Mouse (Mus musculus) left cerebral cortex, postnatal 25 days (tissue): Measurements from ENCODE around the gene Tbc1d4. TPM values are rescaled to one million over a fixed set of nuclear protein-coding genes. Genes with fewer than 3 reads are reported as not detected.

Source experiments
- DNase-seq, 2 experiments: peaks; one replicate each; pipeline ENCODE4 v3.0.0; 2022; ENCODE audit warnings: low spot score in 2 of 2, mixed read lengths in 1 of 2
- intact Hi-C: fragments of 180-260 bp; cut with DNase I; formaldehyde crosslinking; loops from one replicate; pipeline ENCODE4 v1.15.1; 2025
- total RNA-seq, 2 experiments: library from RNA; stranded (reverse); gene quantifications; 2 replicates each; pipeline ENCODE4 v1.2.3; 2021

Gene Tbc1d4
- total RNA-seq = 10 to 100 TPM in 1 of 2 experiments, 1 to 10 TPM in 1; 7.2 to 10.4 TPM

DNA sequence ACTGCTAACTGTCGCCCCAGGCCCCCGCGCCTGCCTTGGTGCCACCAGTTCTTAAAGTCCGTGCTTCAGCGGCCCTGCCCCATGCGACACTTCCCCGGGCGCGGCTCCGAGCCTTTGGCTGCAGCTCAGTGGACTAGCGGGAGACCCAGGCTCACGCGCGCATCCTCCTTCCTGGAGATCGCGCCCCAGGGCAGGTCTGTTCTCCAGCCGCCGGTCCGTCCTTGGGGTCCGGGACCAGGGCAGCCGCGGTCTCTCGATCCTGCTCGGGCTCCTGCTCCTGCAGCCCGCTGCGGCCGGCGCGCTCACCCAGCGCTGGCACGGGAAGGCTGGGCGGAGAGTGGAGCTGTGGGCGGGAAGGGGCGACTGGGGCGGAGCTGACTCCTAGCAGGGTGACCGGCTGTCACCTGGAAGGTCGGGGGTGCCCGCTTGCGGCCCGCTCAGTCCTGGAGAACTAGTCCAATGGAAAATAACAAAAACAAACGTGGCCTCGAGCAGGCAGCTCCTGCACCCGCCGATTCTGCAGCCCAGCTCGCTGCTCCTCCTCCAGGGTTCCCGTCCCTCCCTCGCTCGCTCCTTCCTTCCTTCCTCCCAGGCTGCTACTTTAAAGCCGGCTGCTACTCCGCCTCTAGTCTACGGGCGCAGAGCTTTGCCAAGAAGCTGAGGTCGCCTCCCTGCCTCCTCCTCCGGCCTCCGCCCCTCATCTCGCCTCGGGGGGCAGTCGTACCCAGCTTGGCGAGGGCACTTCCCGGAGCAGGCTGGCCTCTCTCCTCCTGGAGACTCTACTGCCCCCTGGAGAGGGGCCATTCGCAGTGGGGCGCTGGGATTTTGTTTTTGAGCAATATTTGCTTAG is at the start of gene Tbc1d4:
TSS of gene Tbc1d4 (minus strand) at position 673 of the 850 bp plus-strand sequence.
- intact Hi-C loops = loop anchor here (2.0 kb wide), 1 partner anchor 92 kb away; no protein-coding TSS in a partner anchor
- DNase-seq = peak; percentile 64 to 70

- intact Hi-C loops = no loop called here
- no peak for DNase-seq
Measured at GRCm38 (mm10) chr14:101656307-101656706, 47.3 kb upstream of the Tbc1d4 start.

DNA sequence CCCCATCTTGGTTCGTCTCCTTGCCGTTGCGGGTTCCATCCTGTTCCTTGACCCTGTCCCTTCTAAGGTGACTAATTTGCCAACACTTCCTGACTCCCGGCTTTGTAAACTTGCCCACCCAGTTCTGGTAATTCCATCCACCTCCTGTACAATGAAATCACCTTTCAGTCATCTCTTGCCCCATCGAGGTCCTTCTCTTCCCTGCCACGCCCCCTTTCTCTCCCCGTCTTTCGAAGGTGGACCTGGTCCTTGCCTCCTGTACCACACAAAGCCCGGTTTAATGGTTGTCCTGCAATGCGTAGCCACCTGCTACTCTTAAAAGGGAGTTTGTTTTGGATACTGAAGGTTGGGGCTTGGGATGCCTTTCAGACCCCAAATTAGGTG is 45.5 kb upstream of the Tbc1d4 start:
- intact Hi-C loops = loop anchor here (5.0 kb wide), 1 partner anchor 137 kb away; no protein-coding TSS in a partner anchor
- DNase-seq = no peak

DNA sequence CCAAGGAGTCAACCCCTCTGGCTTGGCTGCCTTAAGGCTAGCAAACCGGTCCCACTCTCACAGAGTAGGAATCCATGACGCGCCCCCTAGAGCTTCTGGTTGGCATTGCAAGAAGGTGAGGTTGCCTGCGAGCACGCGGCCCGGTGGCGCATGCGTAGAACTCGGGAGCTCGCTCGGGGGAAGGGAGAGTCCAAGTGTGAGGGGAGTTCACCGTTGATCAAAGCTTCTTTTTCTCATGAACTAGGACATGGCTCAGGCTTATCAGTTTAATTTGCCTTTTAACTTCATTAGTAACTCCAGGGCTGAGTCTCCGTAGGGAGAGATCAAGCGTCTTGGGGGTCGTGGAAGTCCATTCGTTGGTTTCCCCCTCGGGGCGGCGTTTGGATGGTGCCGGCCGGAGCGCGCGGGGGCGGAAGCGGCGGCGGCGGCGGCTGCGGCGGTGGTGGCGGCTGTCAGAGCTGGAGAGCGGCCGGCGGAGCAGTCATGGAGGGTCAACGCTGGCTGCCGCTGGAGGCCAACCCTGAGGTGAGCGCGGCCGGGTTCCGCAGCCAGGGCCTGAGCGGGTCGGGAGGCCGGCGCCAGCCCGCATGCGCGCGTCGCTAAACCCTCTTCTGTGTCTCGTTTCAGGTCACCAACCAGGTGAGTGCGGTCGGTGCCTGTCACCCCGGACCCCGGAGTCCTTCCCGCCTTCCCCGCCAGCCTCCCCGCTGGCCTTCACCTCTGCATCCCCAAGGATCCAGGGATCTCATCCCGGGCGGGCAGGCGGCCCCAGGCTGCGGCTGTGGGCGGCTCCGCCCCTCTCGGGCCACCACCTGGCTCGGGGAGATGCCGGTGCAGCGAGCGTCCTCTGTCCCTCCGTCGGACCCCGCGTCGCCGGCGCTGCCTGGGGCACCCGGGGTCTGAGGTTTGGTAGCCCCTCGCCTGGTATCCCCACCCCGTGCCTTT is 44.9 kb upstream of the Tbc1d4 start, which contains the start of gene Uchl3:
TSS of gene Uchl3 (plus strand) at position 387 of the 945 bp plus-strand sequence.
- intact Hi-C loops = loop anchor here (5.0 kb wide), 1 partner anchor 137 kb away; no protein-coding TSS in a partner anchor
- peak; percentile 97 for DNase-seq

- no peak for DNase-seq
- intact Hi-C loops = loop anchor here (5.0 kb wide), 1 partner anchor 135 kb away; no protein-coding TSS in a partner anchor
Measured at GRCm38 (mm10) chr14:101652571-101652970, 43.6 kb upstream of the Tbc1d4 start.

DNA sequence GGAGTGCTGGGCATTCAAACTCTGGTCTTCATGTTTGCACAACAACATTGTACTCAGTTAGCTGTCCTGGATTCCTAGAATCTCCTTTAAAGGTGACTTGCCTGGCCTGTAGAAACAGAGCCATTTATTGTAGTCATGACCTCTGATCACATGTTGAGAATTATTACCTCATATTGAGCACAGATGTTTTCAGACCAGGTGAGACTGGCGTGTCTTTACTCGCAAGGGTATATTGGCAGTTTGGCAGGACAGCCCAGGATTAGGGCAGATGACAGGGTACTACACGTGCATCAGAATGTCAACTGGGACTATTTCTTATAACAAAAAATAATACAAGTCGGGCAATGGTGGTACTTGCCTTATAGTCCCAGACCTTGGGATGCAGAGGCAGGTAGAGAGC is 41.6 kb upstream of the Tbc1d4 start:
- intact Hi-C loops = loop anchor here (5.0 kb wide), 1 partner anchor 133 kb away; no protein-coding TSS in a partner anchor
- DNase-seq = no peak

- intact Hi-C loops = no loop called here
- no peak for DNase-seq
Measured at GRCm38 (mm10) chr14:101644948-101645347, 36.0 kb upstream of the Tbc1d4 start.

- DNase-seq = peak; percentile 91 to 97
- intact Hi-C loops = no loop called here
Measured at GRCm38 (mm10) chr14:101640153-101640843, 31.3 kb upstream of the Tbc1d4 start, which contains the start of gene Commd6. Gene Commd6, minus strand, starts transcription at chr14:101640686.

- DNase-seq = no peak
- intact Hi-C loops = no loop called here
Measured at GRCm38 (mm10) chr14:101637381-101637780, 28.4 kb upstream of the Tbc1d4 start.

GRCm38 (mm10) chr14:101635765-101636164 is 26.8 kb upstream of the Tbc1d4 start:
- intact Hi-C loops = no loop called here
- no peak for DNase-seq

GRCm38 (mm10) chr14:101630548-101630947 is 21.6 kb upstream of the Tbc1d4 start:
- intact Hi-C loops = no loop called here
- DNase-seq = no peak

DNA sequence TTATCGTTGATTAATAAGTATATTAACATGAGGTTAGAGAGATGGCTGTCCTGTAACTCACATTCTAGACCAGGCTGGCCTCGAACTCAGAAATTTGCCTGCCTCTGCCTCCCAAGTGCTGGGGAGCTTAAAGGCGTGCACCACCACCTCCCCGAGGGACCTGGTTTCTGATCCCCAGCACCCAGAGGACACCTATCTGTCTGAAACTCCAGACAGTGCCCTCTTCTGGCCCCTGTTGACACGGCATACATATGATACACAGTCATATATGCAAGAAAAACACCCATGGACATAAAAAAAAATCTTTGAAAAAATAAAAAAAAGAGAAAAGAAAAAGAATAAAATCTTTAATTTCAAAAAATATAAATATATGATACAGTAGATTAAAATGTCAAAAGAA is 8.7 kb upstream of the Tbc1d4 start:
- intact Hi-C loops = no loop called here
- no peak for DNase-seq

GRCm38 (mm10) chr14:101616178-101616577 is 7.2 kb upstream of the Tbc1d4 start:
- DNase-seq = no peak
- intact Hi-C loops = no loop called here

DNA sequence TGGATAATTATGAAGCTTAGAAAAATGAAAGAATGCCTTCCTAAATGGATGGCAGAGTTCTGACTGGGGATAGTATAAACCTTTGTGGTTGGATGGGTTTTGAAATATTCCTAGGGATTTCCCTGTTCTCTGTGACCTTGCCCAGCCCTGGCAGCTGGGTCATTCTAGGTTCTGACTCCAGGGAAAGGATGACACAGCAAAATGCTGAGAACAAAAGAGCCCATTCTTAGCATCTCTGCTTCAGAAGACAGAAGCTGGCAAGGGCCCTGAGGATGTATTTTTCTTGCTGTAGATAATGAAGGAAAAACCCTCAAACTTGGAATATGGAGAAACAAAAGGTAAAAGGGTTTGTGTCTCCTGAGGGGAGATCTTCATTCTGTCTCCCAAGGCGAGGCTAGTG is 4.2 kb upstream of the Tbc1d4 start:
- no peak for DNase-seq
- intact Hi-C loops = no loop called here

- intact Hi-C loops = no loop called here
- DNase-seq = no peak
Measured at GRCm38 (mm10) chr14:101610701-101611100, 1.7 kb upstream of the Tbc1d4 start.

GRCm38 (mm10) chr14:101607631-101608518 is 1.1 kb downstream of the Tbc1d4 start:
- intact Hi-C loops = loop anchor here (2.0 kb wide), 1 partner anchor 91 kb away; no protein-coding TSS in a partner anchor
- peak; percentile 20 to 38 for DNase-seq

DNA sequence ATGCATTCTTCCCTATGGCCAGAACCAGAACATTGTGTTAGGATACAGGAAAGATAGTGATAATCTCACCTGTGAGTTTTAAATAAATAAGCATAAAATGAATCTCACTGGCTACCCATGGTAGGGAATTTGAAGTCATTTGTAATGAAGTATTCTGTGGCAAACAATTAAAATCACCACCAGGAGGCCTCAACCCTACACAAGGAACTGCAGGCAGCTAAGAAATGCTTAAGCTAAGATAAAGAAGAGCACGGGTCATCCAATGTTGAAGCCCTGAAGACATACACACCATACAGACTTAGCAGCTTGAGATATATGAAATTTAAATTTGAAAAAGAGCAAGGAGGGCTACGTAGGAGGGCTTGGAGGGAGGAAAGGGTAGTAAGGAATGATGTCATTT is 3.1 kb downstream of the Tbc1d4 start:
- intact Hi-C loops = no loop called here
- DNase-seq = no peak

- no peak for DNase-seq
- intact Hi-C loops = no loop called here
Measured at GRCm38 (mm10) chr14:101602851-101603250, 6.1 kb downstream of the Tbc1d4 start.
